Mouse (Mus musculus) cerebellum, adult (tissue): ENCODE data around the gene Gucy1a1.

Experiments
- ATAC-seq: cut with Nextera tagmentation; 2 replicates; pipeline ENCODE4 v1.9.2; 2017; ENCODE audit warnings: mild to moderate bottlenecking, moderate library complexity, mixed read lengths; ENCODE audit not compliant: insufficient number of reproducible peaks, low FRiP score, low TSS enrichment

Gucy1a1 gene

DNA sequence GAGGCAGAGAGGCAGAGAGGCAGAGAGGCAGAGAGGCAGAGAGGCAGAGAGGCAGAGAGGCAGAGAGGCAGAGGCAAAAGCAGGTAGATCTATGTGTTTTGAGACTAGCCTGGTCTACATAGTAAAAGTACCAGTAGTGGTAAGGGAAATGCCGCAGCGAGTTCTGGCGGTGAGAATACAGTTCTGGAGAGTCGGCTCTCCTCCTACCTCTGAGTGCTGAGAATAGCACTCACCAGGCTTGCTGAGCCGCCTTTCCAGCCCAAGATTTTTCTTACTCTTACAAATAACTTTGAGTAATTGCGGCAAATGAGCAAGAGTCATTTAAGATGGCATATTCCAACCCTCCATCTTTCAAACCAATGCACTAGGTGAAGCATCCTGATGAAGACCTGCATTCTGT lies 46.5 kb downstream of the Gucy1a1 start:
- ATAC-seq: no peak

- ATAC-seq: no peak
Measured at GRCm38 (mm10) chr3:82096801-82097200, 48.8 kb downstream of the Gucy1a1 start.

- ATAC-seq: peak; percentile 98
Measured at GRCm38 (mm10) chr3:82074201-82074851, 71.3 kb downstream of the Gucy1a1 start, which contains the start of gene Gucy1b1. Gene Gucy1b1 (minus strand): TSS chr3:82074689.

DNA sequence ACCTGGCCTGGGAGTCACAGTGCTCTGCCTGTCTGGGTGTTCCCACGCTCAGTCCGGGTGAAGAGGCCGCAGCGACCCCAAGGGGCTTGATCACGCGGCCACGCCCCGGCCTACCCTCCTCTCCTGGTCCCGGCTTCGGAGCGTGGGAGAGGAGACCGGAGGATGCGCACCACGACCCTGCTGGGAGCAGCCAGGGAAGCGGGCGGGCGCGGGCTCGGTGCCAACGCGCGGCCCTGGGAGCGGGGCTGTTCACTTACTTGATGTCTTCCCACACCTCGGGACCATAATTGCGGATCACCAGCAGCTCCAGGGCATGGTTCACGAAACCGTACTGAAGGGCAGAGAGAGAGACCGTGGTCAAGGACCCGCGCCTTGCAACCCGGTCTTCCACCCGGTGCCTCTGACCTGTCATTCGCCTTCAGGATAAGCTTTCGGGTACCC lies 71.8 kb downstream of the Gucy1a1 start:
- peak; percentile 42 for ATAC-seq

DNA sequence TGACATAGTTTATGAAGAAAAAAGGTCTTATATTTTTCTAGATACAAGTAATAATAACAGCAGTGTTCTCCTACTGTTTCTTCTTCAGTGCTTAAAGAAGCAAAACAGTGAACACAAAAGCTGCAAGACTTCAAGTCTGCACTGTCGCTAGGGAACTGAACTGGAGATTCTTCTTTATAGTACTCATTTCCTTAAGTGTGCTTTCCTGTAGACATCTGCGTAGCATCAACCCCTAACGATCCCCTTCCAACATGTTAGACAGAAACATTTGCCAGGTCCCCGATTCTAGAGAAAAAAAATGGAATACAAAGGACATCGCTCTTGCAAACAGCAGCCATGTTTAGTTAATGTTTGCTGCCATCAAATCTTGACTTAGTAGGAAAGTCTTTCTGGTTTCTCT lies 77.8 kb downstream of the Gucy1a1 start:
- no peak for ATAC-seq

- ATAC-seq: no peak; the same call in 1 of the 2 replicates
Measured at GRCm38 (mm10) chr3:82061402-82062180, 84.0 kb downstream of the Gucy1a1 start.

DNA sequence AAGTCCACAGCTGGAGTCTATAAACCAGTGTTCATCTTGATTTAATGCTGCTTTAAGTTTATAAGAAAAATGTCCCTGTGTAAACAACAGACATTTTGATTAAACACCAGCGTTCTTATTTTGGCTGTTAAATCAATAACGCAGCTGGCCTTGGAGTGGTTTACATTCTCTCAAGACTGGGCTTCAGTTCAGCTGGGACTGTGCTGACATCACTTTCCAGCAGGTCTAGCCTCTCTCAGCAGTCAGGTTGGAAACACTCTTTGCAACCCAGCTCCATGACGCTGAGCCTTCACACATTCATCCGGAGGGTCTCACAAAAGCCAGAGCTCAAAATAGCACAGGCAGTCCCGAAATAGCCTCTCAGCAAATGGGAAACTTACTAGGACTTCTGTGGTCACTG lies 88.4 kb downstream of the Gucy1a1 start:
- no peak for ATAC-seq

- 0 out of 2 replicates have a peak, but pooled peaks have one; percentile 19 for ATAC-seq
Measured at GRCm38 (mm10) chr3:82054283-82054974, 91.2 kb downstream of the Gucy1a1 start.

DNA sequence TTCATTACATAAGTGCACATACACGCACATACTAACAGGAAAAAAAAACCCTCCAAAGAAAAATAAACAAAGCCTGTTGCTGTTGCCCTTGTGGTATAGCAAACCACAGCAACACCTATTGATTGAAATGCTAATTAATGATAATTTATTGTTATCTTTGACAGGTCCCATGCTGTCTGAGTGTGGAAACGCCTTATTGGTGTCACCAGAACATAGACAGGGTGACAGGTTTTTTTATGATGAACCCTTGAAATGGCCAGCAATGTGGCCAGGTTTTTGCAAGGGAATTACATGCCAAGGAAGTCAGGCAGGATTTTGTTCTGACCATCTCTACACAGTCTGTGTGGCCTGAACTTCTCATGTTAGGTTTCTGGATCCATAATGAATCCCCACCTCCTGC lies 93.6 kb downstream of the Gucy1a1 start:
- no peak for ATAC-seq

GRCm38 (mm10) chr3:82051468-82051867 lies 94.1 kb downstream of the Gucy1a1 start:
- no peak for ATAC-seq

DNA sequence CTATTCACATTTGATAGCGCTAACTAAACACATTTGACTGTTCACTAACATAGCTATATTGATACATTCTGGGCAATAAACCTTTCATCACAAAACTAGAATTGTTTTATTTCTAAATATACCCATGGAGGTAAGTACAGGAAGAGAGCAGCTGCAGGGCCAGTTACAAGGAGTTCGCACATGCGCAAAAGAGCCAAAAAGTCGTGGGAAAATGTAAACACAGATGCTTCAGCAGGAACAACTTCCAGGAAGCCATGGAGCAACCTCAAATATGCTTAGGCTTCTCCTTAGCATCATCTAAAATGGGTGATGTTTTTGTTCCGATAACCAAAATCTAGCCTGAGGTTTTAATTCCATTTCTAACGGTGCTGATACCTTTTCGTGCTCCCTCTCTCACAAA lies 96.9 kb downstream of the Gucy1a1 start:
- ATAC-seq: no peak

GRCm38 (mm10) chr3:82048078-82048477 lies 97.5 kb downstream of the Gucy1a1 start:
- no peak for ATAC-seq

- no peak for ATAC-seq
Measured at GRCm38 (mm10) chr3:82047100-82047753, 98.4 kb downstream of the Gucy1a1 start.

GRCm38 (mm10) chr3:82046087-82046486 lies 99.5 kb downstream of the Gucy1a1 start:
- no peak for ATAC-seq

DNA sequence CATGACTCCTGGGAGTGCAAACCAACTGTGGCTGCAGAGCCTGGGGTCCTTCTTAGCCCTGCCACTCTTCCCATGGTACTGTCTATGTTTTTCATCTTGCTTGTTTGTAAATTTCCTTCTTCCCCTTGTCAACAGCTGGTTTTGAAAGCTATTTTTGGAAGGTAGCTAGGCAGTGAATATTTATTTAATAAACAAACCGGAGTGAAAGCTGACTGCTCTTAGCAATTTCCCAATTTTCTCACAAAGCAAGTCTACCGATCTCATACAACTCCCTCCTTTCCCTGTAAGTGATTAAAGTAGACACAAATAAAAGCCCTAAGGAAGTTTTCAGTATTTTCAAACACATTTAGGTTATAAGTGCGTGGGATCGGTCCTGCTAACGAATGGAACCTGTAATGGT lies 100.7 kb downstream of the Gucy1a1 start:
- no peak for ATAC-seq

GRCm38 (mm10) chr3:82043676-82044075 lies 101.9 kb downstream of the Gucy1a1 start:
- ATAC-seq: no peak
